Mouse (Mus musculus) intestine, postnatal 0 days (tissue): ENCODE results near the gene Dek. TPM values are rescaled to one million over a fixed set of nuclear protein-coding genes. Genes with fewer than 3 reads are reported as not detected.

ENCODE experiments used
- ATAC-seq: fragments of 200-750 bp; cut with Nextera tagmentation; 2 replicates; pipeline ENCODE4 v1.8.0; 2017; ENCODE audit warnings: mild to moderate bottlenecking, moderate TSS enrichment, moderate library complexity
- H3K27ac ChIP-seq: fragments of 300-500 bp; sonication (generic); 2 replicates; pipeline ENCODE4 v1.5.1; 2014; ENCODE audit warnings: mild to moderate bottlenecking, low read depth, low read length, moderate library complexity
- H3K27me3 ChIP-seq: fragments of 300-500 bp; sonication (generic); replicated peaks from 2 replicates; pipeline ENCODE4 v1.6.1; 2014; ENCODE audit warnings: low read length, mixed read lengths; ENCODE audit not compliant: control insufficient read depth, insufficient read depth
- H3K36me3 ChIP-seq: fragments of 300-500 bp; sonication (generic); 2 replicates; pipeline ENCODE4 v1.6.1; 2014; ENCODE audit warnings: mild to moderate bottlenecking, moderate library complexity; ENCODE audit not compliant: control insufficient read depth, insufficient read depth
- H3K4me1 ChIP-seq: fragments of 300-500 bp; sonication (generic); replicated peaks from 2 replicates; pipeline ENCODE4 v1.6.1; 2014; ENCODE audit warnings: antibody characterized with exemption, low read length, mixed read lengths; ENCODE audit not compliant: control insufficient read depth, insufficient read depth
- H3K4me2 ChIP-seq: fragments of 300-500 bp; sonication (generic); replicated peaks from 2 replicates; pipeline ENCODE4 v1.6.1; 2014; ENCODE audit warnings: low read depth, mild to moderate bottlenecking, moderate library complexity
- H3K4me3 ChIP-seq: fragments of 300-500 bp; sonication (generic); 2 replicates; pipeline ENCODE4 v1.5.1; 2014; ENCODE audit warnings: low read depth, low read length
- H3K9ac ChIP-seq: fragments of 300-500 bp; sonication (generic); 2 replicates; pipeline ENCODE4 v1.6.1; 2014; ENCODE audit warnings: mild to moderate bottlenecking, low read depth, low read length
- H3K9me3 ChIP-seq: fragments of 300-500 bp; sonication (generic); 2 replicates; pipeline ENCODE4 v1.6.1; 2016; ENCODE audit warnings: mixed run types; ENCODE audit not compliant: control insufficient read depth
- CTCF ChIP-seq: sonication (generic); IDR thresholded peaks from 2 replicates; pipeline ENCODE4 v1.5.1; 2016; ENCODE audit warnings: low read depth, mild to moderate bottlenecking, control low read depth, antibody characterized with exemption, moderate library complexity
- whole genome bisulfite sequencing: fragments of 180-500 bp; shearing (Covaris S2); extraction: QIAGEN DNeasy Blood & Tissue Kit; methylation state at CpG from one replicate; pipeline ENCODE4 v1.1.7; 2014; 5-methylcytosine and 5-hydroxymethylcytosine counted together
- polyA plus RNA-seq: library from polyadenylated mRNA; unstranded; fragments of >200 nt; fragmentation: Nextera tagmentation; extraction: Ambion mirVana; gene quantifications from 2 replicates; pipeline ENCODE4 v1.2.1, GENCODE M21; 2015

Dek gene
- polyA plus RNA-seq, 1 experiment from 2014 or later: 115 TPM

- Histone ChIP-seq H3K9me3 (no peaks in the 10 kb centered on the region), H3K9ac (no peak overlapping the region), H3K27ac (no peak overlapping the region), H3K4me3 (no peak overlapping the region), H3K4me2 (no peak overlapping the region), H3K36me3 (no peaks in the 10 kb centered on the region), H3K27me3 (0 out of 2 replicates have a peak, but pooled peaks cover 2% of the 10 kb centered on the region), H3K4me1 (no peaks in the 10 kb centered on the region)
- WGBS: 61% methylated on average over 4 of the region's 4 CpGs
- TF ChIP-seq CTCF: no peak
- no peak for ATAC-seq
Measured at GRCm38 (mm10) chr13:47129090-47129489, 23.1 kb upstream of the Dek start.

- H3K4me1 ChIP-seq: no peaks in the 10 kb centered on the region; the same call in 1 of the 2 replicates
- no peak overlapping the region for H3K9ac ChIP-seq
- H3K4me2 ChIP-seq: no peak overlapping the region
- 80% methylated on average over 5 of the region's 5 CpGs for WGBS
- no peak for TF ChIP-seq CTCF
- no peak overlapping the region for H3K27ac ChIP-seq
- no peak overlapping the region for H3K4me3 ChIP-seq
- H3K36me3 ChIP-seq: no peaks in the 10 kb centered on the region
- peaks cover 10% of the 10 kb centered on the region for H3K27me3 ChIP-seq
- ATAC-seq: no peak
- no peaks in the 10 kb centered on the region for H3K9me3 ChIP-seq
Measured at GRCm38 (mm10) chr13:47125595-47125994, 19.6 kb upstream of the Dek start.

GRCm38 (mm10) chr13:47124986-47125385 lies 19.0 kb upstream of the Dek start:
- no peak for ATAC-seq
- Histone ChIP-seq H3K4me1 (no peaks in the 10 kb centered on the region; the same call in 1 of the 2 replicates), H3K27me3 (peaks cover 8% of the 10 kb centered on the region), H3K36me3 (no peaks in the 10 kb centered on the region), H3K9ac (no peak overlapping the region), H3K9me3 (no peaks in the 10 kb centered on the region), H3K4me2 (no peak overlapping the region), H3K27ac (no peak overlapping the region), H3K4me3 (no peak overlapping the region)
- WGBS: 89% methylated on average over 6 of the region's 6 CpGs
- no peak for TF ChIP-seq CTCF

- Histone ChIP-seq H3K27me3 (peaks cover 8% of the 10 kb centered on the region), H3K4me2 (no peak overlapping the region), H3K9me3 (no peaks in the 10 kb centered on the region), H3K9ac (no peak overlapping the region), H3K36me3 (no peaks in the 10 kb centered on the region), H3K4me1 (no peaks in the 10 kb centered on the region; the same call in 1 of the 2 replicates), H3K4me3 (no peak overlapping the region), H3K27ac (no peak overlapping the region)
- no peak for ATAC-seq
- no peak for TF ChIP-seq CTCF
- WGBS: 52% methylated on average over 3 of the region's 3 CpGs
Measured at GRCm38 (mm10) chr13:47124449-47124848, 18.4 kb upstream of the Dek start.

- H3K27ac ChIP-seq: no peak within 1 kb of the TSS
- 0 out of 2 replicates have a peak within 1 kb of the TSS, but pooled peaks have one; percentile 22 for H3K9ac ChIP-seq
- H3K36me3 ChIP-seq: no peaks in the 10 kb centered on the region
- no peak for TF ChIP-seq CTCF
- H3K4me2 ChIP-seq: peak within 1 kb of the TSS; percentile 93
- ATAC-seq: no peak
- H3K4me1 ChIP-seq: no peaks in the 10 kb centered on the region; the same call in 1 of the 2 replicates
- peaks cover 8% of the 10 kb centered on the region for H3K27me3 ChIP-seq
- whole genome bisulfite sequencing: 2% methylated on average over 55 of the region's 55 CpGs
- no peaks in the 10 kb centered on the region for H3K9me3 ChIP-seq
- peak within 1 kb of the TSS; percentile 49 for H3K4me3 ChIP-seq
Measured at GRCm38 (mm10) chr13:47122537-47123430, 16.8 kb upstream of the Dek start, which contains the start of gene Rnf144b. Gene Rnf144b, plus strand, starts transcription at chr13:47122656.

GRCm38 (mm10) chr13:47121333-47121889 lies 15.4 kb upstream of the Dek start:
- H3K4me1 ChIP-seq: no peaks in the 10 kb centered on the region; the same call in 1 of the 2 replicates
- WGBS: 41% methylated on average over 12 of the region's 12 CpGs
- H3K9me3 ChIP-seq: no peaks in the 10 kb centered on the region
- H3K27me3 ChIP-seq: peaks cover 8% of the 10 kb centered on the region
- no peak overlapping the region for H3K4me2 ChIP-seq
- no peak overlapping the region for H3K9ac ChIP-seq
- peak; percentile 43 for TF ChIP-seq CTCF
- H3K27ac ChIP-seq: no peak overlapping the region
- H3K36me3 ChIP-seq: no peaks in the 10 kb centered on the region
- no peak for ATAC-seq
- no peak overlapping the region for H3K4me3 ChIP-seq
